Mouse (Mus musculus) liver, adult 2 months (tissue): ENCODE measurements around the gene Gab2.

Source experiments
- CTCF ChIP-seq: fragments of 200-500 bp; IDR thresholded peaks from 2 replicates; pipeline ENCODE4 v1.5.1; 2011; ENCODE audit warnings: low read depth, low read length, control low read depth
- POLR2A ChIP-seq: fragments of 200-500 bp; IDR thresholded peaks from 2 replicates; pipeline ENCODE4 v1.6.1; 2011; ENCODE audit warnings: low read length, control low read depth; ENCODE audit not compliant: insufficient read depth; ENCODE audit errors: extremely low read depth

DNA sequence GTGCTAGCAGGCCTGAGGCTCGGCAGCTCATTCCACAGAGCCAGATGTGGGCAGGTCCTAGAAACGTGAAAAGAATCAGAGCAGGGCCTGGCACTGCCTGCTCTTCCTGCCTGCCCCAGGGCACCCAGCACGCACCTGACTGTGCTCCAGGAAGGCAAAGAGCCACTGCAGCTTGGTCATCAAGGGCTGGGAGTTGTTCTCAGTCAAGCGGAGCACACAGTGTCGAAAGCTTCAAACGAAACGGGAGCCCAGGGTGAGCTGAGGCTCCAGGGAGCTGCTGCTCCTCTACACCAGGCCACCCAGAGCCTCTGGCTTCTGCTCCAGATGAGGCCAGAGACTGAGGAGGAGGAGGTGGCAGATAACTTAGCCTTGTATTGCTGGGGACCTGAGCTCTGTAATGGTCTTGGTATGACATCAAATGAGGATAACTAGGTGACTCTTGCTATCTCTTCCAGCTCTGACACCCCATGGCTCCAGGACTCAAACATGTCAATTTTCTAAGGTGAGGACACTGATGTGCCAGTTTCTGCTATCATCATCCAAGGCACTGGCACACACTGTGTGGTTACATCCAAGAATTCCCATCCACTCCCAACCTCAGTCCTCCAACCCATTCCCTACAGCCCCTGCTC lies 232.1 kb downstream of the Gab2 start:
- TF ChIP-seq POLR2A (no peak), CTCF (no peak)
